Mouse (Mus musculus): ENCODE measurements at regions not wholly inside any gene's neighbourhood (a gene's known extent, or its start where the extent isn't known, plus 50 kb on each side); places are given as distances from the start of the nearest gene placed in this dataset.
A peak's percentile ranks its signal among the peaks of the same experiment; 100 is the strongest.

GRCm38 (mm10) chr6:65224723-65225122 lies 80.0 kb upstream of the Hpgds start:
- Histone ChIP-seq H3K27ac (no peak overlapping the region), H3K36me3 (replicated peaks) (no peaks in the 10 kb centered on the region), H3K9me3 (no peaks in the 10 kb centered on the region), H3K4me1 (no peaks in the 10 kb centered on the region), H3K27me3 (ENCODE audit: poor library complexity, severe bottlenecking) (no peaks in the 10 kb centered on the region), H3K4me3 (no peak overlapping the region)
- no peak for DNase-seq (ENCODE audit: extremely low spot score, low spot score)
- WGBS = 74% methylated on average over 4 of the region's 4 CpGs

- WGBS = 85% methylated on average over 1 of the region's 1 CpGs
- Histone ChIP-seq H3K9me3 (no peaks in the 10 kb centered on the region), H3K36me3 (replicated peaks) (no peaks in the 10 kb centered on the region), H3K27me3 (ENCODE audit: poor library complexity, severe bottlenecking) (no peaks in the 10 kb centered on the region), H3K27ac (no peak overlapping the region), H3K4me3 (no peak overlapping the region), H3K4me1 (no peaks in the 10 kb centered on the region)
- DNase-seq (ENCODE audit: extremely low spot score, low spot score) = no peak
These were observed 117.9 kb upstream of the Hpgds start for GRCm38 (mm10) chr6:65262572-65262971.

- H3K4me3 ChIP-seq = no peak overlapping the region
- H3K27ac ChIP-seq = no peak overlapping the region
- no peaks in the 10 kb centered on the region for H3K27me3 ChIP-seq (ENCODE audit: poor library complexity, severe bottlenecking)
- no peaks in the 10 kb centered on the region for H3K9me3 ChIP-seq
- no peaks in the 10 kb centered on the region for H3K36me3 ChIP-seq (replicated peaks)
- no peak for DNase-seq (ENCODE audit: extremely low spot score, low spot score)
- WGBS = 72% methylated on average over 1 of the region's 1 CpGs
- no peaks in the 10 kb centered on the region for H3K4me1 ChIP-seq
These were observed 110.2 kb upstream of the C130060K24Rik start for GRCm38 (mm10) chr6:65270723-65271122.

GRCm38 (mm10) chr6:65310176-65310575 lies 70.7 kb upstream of the C130060K24Rik start:
- peak overlapping the region; percentile 84 for H3K27ac ChIP-seq
- H3K36me3 ChIP-seq (replicated peaks) = no peaks in the 10 kb centered on the region
- no peaks in the 10 kb centered on the region for H3K27me3 ChIP-seq (ENCODE audit: poor library complexity, severe bottlenecking)
- 11% methylated on average over 1 of the region's 1 CpGs for WGBS
- no peak overlapping the region for H3K4me3 ChIP-seq
- H3K4me1 ChIP-seq = peaks cover 40% of the 10 kb centered on the region
- no peaks in the 10 kb centered on the region for H3K9me3 ChIP-seq
- DNase-seq (ENCODE audit: extremely low spot score, low spot score) = peak; percentile 23

GRCm38 (mm10) chr6:65310840-65311620 lies 69.9 kb upstream of the C130060K24Rik start:
- no peaks in the 10 kb centered on the region for H3K36me3 ChIP-seq (replicated peaks)
- peak overlapping the region; percentile 84 for H3K27ac ChIP-seq
- 24% methylated on average over 11 of the region's 11 CpGs for WGBS
- peaks cover 40% of the 10 kb centered on the region for H3K4me1 ChIP-seq
- H3K4me3 ChIP-seq = no peak overlapping the region
- no peaks in the 10 kb centered on the region for H3K27me3 ChIP-seq (ENCODE audit: poor library complexity, severe bottlenecking)
- no peaks in the 10 kb centered on the region for H3K9me3 ChIP-seq
- DNase-seq (ENCODE audit: extremely low spot score, low spot score) = peak; percentile 49

- no peaks in the 10 kb centered on the region for H3K9me3 ChIP-seq
- peak overlapping the region; percentile 84 for H3K27ac ChIP-seq
- H3K36me3 ChIP-seq (replicated peaks) = no peaks in the 10 kb centered on the region
- no peak overlapping the region for H3K4me3 ChIP-seq
- peaks cover 40% of the 10 kb centered on the region for H3K4me1 ChIP-seq
- no peak for DNase-seq (ENCODE audit: extremely low spot score, low spot score)
- no peaks in the 10 kb centered on the region for H3K27me3 ChIP-seq (ENCODE audit: poor library complexity, severe bottlenecking)
These were observed 69.1 kb upstream of the C130060K24Rik start for GRCm38 (mm10) chr6:65311778-65312177.
